Comparison of ENCODE assay signal across 9 mouse cellular contexts in the genomic region with DNA sequence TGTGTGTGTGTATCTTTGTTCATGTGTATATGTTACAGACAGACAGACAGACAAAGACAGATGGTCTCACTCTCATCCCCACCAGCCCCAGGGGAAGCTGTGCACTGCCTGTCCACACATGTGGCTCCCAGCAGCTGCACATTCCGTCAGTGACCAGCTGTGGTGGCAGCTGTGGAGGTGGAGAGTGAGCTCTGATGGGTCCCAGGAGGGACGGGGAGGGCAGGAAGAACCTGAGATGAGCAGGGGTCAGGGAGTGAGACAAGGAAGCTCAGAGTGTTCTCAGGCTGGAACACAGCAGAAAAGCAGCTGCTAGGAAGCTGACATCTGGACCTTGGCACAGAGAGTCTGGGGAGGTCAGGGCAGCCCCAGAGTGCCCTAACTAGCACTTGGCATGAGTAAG. TPM values are rescaled to one million over a fixed set of nuclear protein-coding genes. Genes with fewer than 3 reads are reported as not detected.
DNase-seq lines count a peak whose midpoint lies in the region; ATAC-seq and TF ChIP-seq lines count a peak whose summit lies in the region.
"Had no signal": no experiment of that assay in that cellular context is flagged by ENCODE, and none has a peak within 500 bp of the region (broad histone marks: within the 10 kb centered on the region; RNA-seq: fewer than 3 reads in every experiment).

No protein-coding gene starts in this region.

- no peak for TF ChIP-seq CTCF in testis, adult 2 months (IDR thresholded peaks at IDR 0.05; ENCODE audit: control insufficient read depth, insufficient read depth, insufficient replicate concordance, low read depth, low read length)

- H3K4me1 ChIP-seq in liver, embryonic 12.5 days, result 0 out of 2 replicates have a peak, but pooled peaks cover 2% of the 10 kb centered on the region
- H3K4me1 ChIP-seq in heart, embryonic 14.5 days (ENCODE audit: control insufficient read depth in 2 of 2, insufficient read depth in 2 of 2, low read length in 2 of 2), result peaks cover 27 to 28% of the 10 kb centered on the region in 2 experiments
- peaks cover 1% of the 10 kb centered on the region for H3K4me1 ChIP-seq in testis, adult 2 months (ENCODE audit: control insufficient read depth, insufficient read depth, low read length)

- no peak overlapping the region for H3K4me3 ChIP-seq in liver, embryonic 12.5 days
- no peak overlapping the region for H3K4me3 ChIP-seq in heart, embryonic 14.5 days (ENCODE audit: control insufficient read depth in 1 of 2, insufficient read depth in 1 of 2, low read depth in 1 of 2, low read length in 2 of 2)
- no peak overlapping the region for H3K4me3 ChIP-seq in testis, adult 2 months (ENCODE audit: control insufficient read depth, low read depth, low read length)

- ATAC-seq in liver, embryonic 12.5 days, result no peak
- ATAC-seq in heart, embryonic 14.5 days (ENCODE audit: insufficient number of reproducible peaks, insufficient read depth, low FRiP score, low read depth), result no peak

- no peak overlapping the region for H3K9ac ChIP-seq in liver, embryonic 12.5 days
- 0 out of 2 replicates have a peak overlapping the region, but pooled peaks have one; percentile 42 for H3K9ac ChIP-seq in heart, embryonic 14.5 days (ENCODE audit: low read length)

- WGBS in liver, embryonic 12.5 days (ENCODE audit: insufficient replicate concordance), result 28% methylated on average over 2 of the region's 2 CpGs
- 41% methylated on average over 2 of the region's 2 CpGs for WGBS in heart, embryonic 14.5 days

- H3K36me3 ChIP-seq in liver, embryonic 12.5 days, result no peaks in the 10 kb centered on the region
- no peaks in the 10 kb centered on the region for H3K36me3 ChIP-seq in heart, embryonic 14.5 days (ENCODE audit: control insufficient read depth, insufficient read depth, low read length)
- no peaks in the 10 kb centered on the region for H3K36me3 ChIP-seq in testis, adult 2 months (ENCODE audit: control insufficient read depth, insufficient read depth, low read length)

- H3K9me3 ChIP-seq in liver, embryonic 12.5 days (replicated peaks), result no peaks in the 10 kb centered on the region
- H3K9me3 ChIP-seq in heart, embryonic 14.5 days (ENCODE audit: control insufficient read depth, low read length), result no peaks in the 10 kb centered on the region

- TF ChIP-seq POLR2A in testis, adult 2 months (IDR thresholded peaks at IDR 0.05; ENCODE audit: control insufficient read depth, low read depth, low read length), result no peak

- no peak overlapping the region for H3K4me2 ChIP-seq in liver, embryonic 12.5 days
- H3K4me2 ChIP-seq in heart, embryonic 14.5 days (ENCODE audit: low read length), result no peak overlapping the region

- peaks cover 54% of the 10 kb centered on the region for H3K27me3 ChIP-seq in liver, embryonic 12.5 days (replicated peaks)
- H3K27me3 ChIP-seq in heart, embryonic 14.5 days (ENCODE audit: control insufficient read depth, insufficient read depth, low read length), result no peaks in the 10 kb centered on the region
- H3K27me3 ChIP-seq in testis, adult 2 months (ENCODE audit: control insufficient read depth, insufficient read depth, low read length), result no peaks in the 10 kb centered on the region

- peak; percentile 9 for DNase-seq in liver
- peak; percentile 64 to 76 for DNase-seq in lung, adult 18-20 months
- DNase-seq in layer of hippocampus, postnatal 25 days (ENCODE audit: extremely low spot score in 1 of 2, low spot score in 1 of 2), result no peak
- DNase-seq in right cerebral cortex, postnatal 4 days, result no peak
- no peak for DNase-seq in thymus, postnatal 10 days (ENCODE audit: low spot score in 2 of 2)
- DNase-seq: adrenal gland, adult 8-10 months had no signal

- H3K27ac ChIP-seq in liver, embryonic 12.5 days, result no peak overlapping the region
- peak overlapping the region in 1 of 2 experiments; percentile 66; a peak in 2 of 4 replicates for H3K27ac ChIP-seq in heart, embryonic 14.5 days (replicated peaks in 1 of 2; ENCODE audit: control insufficient read depth in 1 of 2, insufficient read depth in 1 of 2, low read depth in 2 of 2, low read length in 2 of 2)
- peak overlapping the region; percentile 12; the same call in 1 of the 2 replicates for H3K27ac ChIP-seq in testis, adult 2 months (ENCODE audit: control insufficient read depth, insufficient read depth, low read depth, low read length)

RNA-seq across cellular contexts. Expression of a gene that starts 5.1 kb away (rescaled TPM):
- polyA plus RNA-seq in liver, embryonic 12.5 days (2016; fragmentation: Nextera tagmentation; extraction: Ambion mirVana), result 0.83 and 1.2 TPM in 2 replicates
- polyA plus RNA-seq in heart, embryonic 14.5 days (2014; fragmentation: Nextera tagmentation; extraction: Ambion mirVana), result 10.7 and 11.4 TPM in 2 replicates
- 0.76 and 0.88 TPM in 2 replicates for polyA plus RNA-seq in testis, adult 2 months (2012; rRNA removed)
- total RNA-seq in layer of hippocampus, postnatal 25 days (2021), result 1 to 10 TPM; 3.9 to 4.8 TPM

RNA-seq across cellular contexts. Expression of a gene that starts 27.0 kb away (rescaled TPM):
- not detected in 2 replicates for polyA plus RNA-seq in liver, embryonic 12.5 days (2016; fragmentation: Nextera tagmentation; extraction: Ambion mirVana)
- 1.7 and 2.1 TPM in 2 replicates for polyA plus RNA-seq in heart, embryonic 14.5 days (2014; fragmentation: Nextera tagmentation; extraction: Ambion mirVana)
- polyA plus RNA-seq in testis, adult 2 months (2012; rRNA removed), result 0.22 and 0.38 TPM in 2 replicates
- total RNA-seq in layer of hippocampus, postnatal 25 days (2021), result 10 to 100 TPM; 15.7 to 16.3 TPM

RNA-seq across cellular contexts. Expression of a gene that starts 33.9 kb away (rescaled TPM):
- polyA plus RNA-seq in liver, embryonic 12.5 days (2016; fragmentation: Nextera tagmentation; extraction: Ambion mirVana), result 110 and 112 TPM in 2 replicates
- 63.0 and 80.2 TPM in 2 replicates for polyA plus RNA-seq in heart, embryonic 14.5 days (2014; fragmentation: Nextera tagmentation; extraction: Ambion mirVana)
- 7.4 and 7.8 TPM in 2 replicates for polyA plus RNA-seq in testis, adult 2 months (2012; rRNA removed)
- 10 to 100 TPM; 46.3 to 46.5 TPM for total RNA-seq in layer of hippocampus, postnatal 25 days (2021)

RNA-seq across cellular contexts. Expression of a gene that starts 45.2 kb away (rescaled TPM):
- polyA plus RNA-seq in liver, embryonic 12.5 days (2016; fragmentation: Nextera tagmentation; extraction: Ambion mirVana), result 0.10 TPM in 1 of 2 replicates, not detected in the other
- polyA plus RNA-seq in heart, embryonic 14.5 days (2014; fragmentation: Nextera tagmentation; extraction: Ambion mirVana), result 1.0 and 1.1 TPM in 2 replicates
- polyA plus RNA-seq in testis, adult 2 months (2012; rRNA removed), result 7.7 and 9.8 TPM in 2 replicates
- 100 to 1,000 TPM; 486 to 540 TPM for total RNA-seq in layer of hippocampus, postnatal 25 days (2021)

Comparison
In these comparisons a context has a peak if more than half of its experiments do, and no peak if none do; other contexts are left out.
1. DNase-seq: peak in liver (single experiment) and lung, adult 18-20 months (2 of 2); none in layer of hippocampus, postnatal 25 days (0 of 2), right cerebral cortex, postnatal 4 days (single experiment) and thymus, postnatal 10 days (0 of 2).